Mouse (Mus musculus) forebrain, embryonic 12.5 days (tissue): Measurements from ENCODE around the gene Pcbp2. TPM values are rescaled to one million over a fixed set of nuclear protein-coding genes. Genes with fewer than 3 reads are reported as not detected.

ENCODE experiments used
- ATAC-seq: fragments of 200-750 bp; cut with Nextera tagmentation; 2 replicates; pipeline ENCODE4 v1.8.0; 2017; ENCODE audit warnings: moderate TSS enrichment; ENCODE audit not compliant: low FRiP score
- H3K27ac ChIP-seq: fragments of 300-500 bp; sonication (generic); 2 replicates; pipeline ENCODE4 v1.5.1; 2016; ENCODE audit warnings: mild to moderate bottlenecking
- H3K27me3 ChIP-seq: fragments of 300-500 bp; sonication (generic); 2 replicates; pipeline ENCODE4 v1.6.1; 2016; ENCODE audit warnings: mild to moderate bottlenecking
- H3K36me3 ChIP-seq: fragments of 300-500 bp; sonication (generic); replicated peaks from 2 replicates; pipeline ENCODE4 v1.6.1; 2016; ENCODE audit warnings: mild to moderate bottlenecking
- H3K4me1 ChIP-seq: fragments of 300-500 bp; sonication (generic); 2 replicates; pipeline ENCODE4 v1.6.1; 2016
- H3K4me2 ChIP-seq: fragments of 300-500 bp; sonication (generic); 2 replicates; pipeline ENCODE4 v1.6.1; 2016; ENCODE audit warnings: mild to moderate bottlenecking, moderate library complexity
- H3K4me3 ChIP-seq: fragments of 300-500 bp; sonication (generic); replicated peaks from 2 replicates; pipeline ENCODE4 v1.5.1; 2016; ENCODE audit warnings: mild to moderate bottlenecking
- H3K9ac ChIP-seq: fragments of 300-500 bp; sonication (generic); 2 replicates; pipeline ENCODE4 v1.6.1; 2016; ENCODE audit warnings: mild to moderate bottlenecking
- H3K9me3 ChIP-seq: fragments of 300-500 bp; sonication (generic); 2 replicates; pipeline ENCODE4 v1.6.1; 2016
- WGBS: fragments of 180-500 bp; shearing (Covaris S2); methylation state at CpG from one replicate; pipeline ENCODE4 v1.1.7; 2016; 5-methylcytosine and 5-hydroxymethylcytosine counted together
- polyA plus RNA-seq: library from polyadenylated mRNA; unstranded; fragments of >200 nt; fragmentation: Nextera tagmentation; extraction: Ambion mirVana; gene quantifications from 2 replicates; pipeline ENCODE4 v1.2.1, GENCODE M21; 2016

Gene Pcbp2
- polyA plus RNA-seq, 1 experiment from 2014 or later, result 192 TPM

- ATAC-seq, result no peak
- Histone ChIP-seq H3K9ac (peak overlapping the region; percentile 30; the same call in 1 of the 2 replicates), H3K4me3 (peak overlapping the region; percentile 59; the same call in 1 of the 2 replicates), H3K27me3 (no peaks in the 10 kb centered on the region), H3K4me2 (peak overlapping the region; percentile 71), H3K36me3 (peaks cover 12% of the 10 kb centered on the region), H3K27ac (peak overlapping the region; percentile 90), H3K9me3 (no peaks in the 10 kb centered on the region), H3K4me1 (peaks cover 71% of the 10 kb centered on the region)
- 15% methylated on average over 6 of the region's 6 CpGs for WGBS
Measured at GRCm38 (mm10) chr15:102511285-102511833, 41.0 kb downstream of the Pcbp2 start.

- Histone ChIP-seq H3K27ac (peak overlapping the region; percentile 90), H3K27me3 (no peaks in the 10 kb centered on the region), H3K36me3 (peaks cover 12% of the 10 kb centered on the region), H3K9ac (peak overlapping the region; percentile 30), H3K4me1 (peaks cover 73% of the 10 kb centered on the region), H3K4me3 (0 out of 2 replicates have a peak overlapping the region, but pooled peaks have one; percentile 4), H3K4me2 (peak overlapping the region; percentile 71), H3K9me3 (no peaks in the 10 kb centered on the region)
- 33% methylated on average over 5 of the region's 5 CpGs for WGBS
- no peak for ATAC-seq
Measured at GRCm38 (mm10) chr15:102512010-102512409, 41.7 kb downstream of the Pcbp2 start.

DNA sequence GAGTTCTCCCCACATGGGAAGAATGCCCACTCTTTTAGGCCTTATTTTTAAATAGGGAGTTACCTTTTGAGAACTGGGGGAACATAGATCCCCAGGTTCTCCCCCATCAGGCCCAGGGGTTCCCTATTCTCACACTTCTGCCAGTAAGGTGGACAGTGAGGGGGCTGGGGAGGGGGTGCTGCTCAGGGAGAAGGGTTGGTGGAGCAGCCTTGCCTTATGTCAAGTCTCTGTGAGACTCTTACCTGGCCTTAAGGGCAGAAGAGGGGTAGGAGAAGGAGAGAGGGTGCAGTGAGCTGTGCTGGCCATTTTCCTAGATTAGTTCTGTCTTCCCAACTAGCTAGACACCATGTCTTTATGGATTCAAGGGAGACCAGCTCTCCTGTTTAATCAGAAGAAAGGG lies 42.1 kb downstream of the Pcbp2 start:
- peak overlapping the region; percentile 30; the same call in 1 of the 2 replicates for H3K9ac ChIP-seq
- no peak overlapping the region for H3K4me3 ChIP-seq
- H3K9me3 ChIP-seq, result no peaks in the 10 kb centered on the region
- no peaks in the 10 kb centered on the region for H3K27me3 ChIP-seq
- 0 out of 2 replicates have a peak overlapping the region, but pooled peaks have one; percentile 71 for H3K4me2 ChIP-seq
- ATAC-seq, result no peak
- peaks cover 78% of the 10 kb centered on the region for H3K4me1 ChIP-seq
- H3K27ac ChIP-seq, result peak overlapping the region; percentile 90
- peaks cover 9% of the 10 kb centered on the region for H3K36me3 ChIP-seq

- Histone ChIP-seq H3K9ac (0 out of 2 replicates have a peak overlapping the region, but pooled peaks have one; percentile 30), H3K4me3 (no peak overlapping the region), H3K4me1 (peaks cover 78% of the 10 kb centered on the region), H3K27me3 (no peaks in the 10 kb centered on the region), H3K36me3 (0 out of 2 replicates have a peak, but pooled peaks cover 4% of the 10 kb centered on the region), H3K4me2 (no peak overlapping the region), H3K27ac (no peak overlapping the region), H3K9me3 (no peaks in the 10 kb centered on the region)
- WGBS, result 84% methylated on average over 3 of the region's 3 CpGs
- ATAC-seq, result no peak
Measured at GRCm38 (mm10) chr15:102513004-102513403, 42.7 kb downstream of the Pcbp2 start.

GRCm38 (mm10) chr15:102515261-102515660 lies 44.9 kb downstream of the Pcbp2 start:
- Histone ChIP-seq H3K9ac (0 out of 2 replicates have a peak overlapping the region, but pooled peaks have one; percentile 87), H3K27ac (0 out of 2 replicates have a peak overlapping the region, but pooled peaks have one; percentile 92), H3K4me2 (peak overlapping the region; percentile 64), H3K27me3 (no peaks in the 10 kb centered on the region), H3K9me3 (no peaks in the 10 kb centered on the region), H3K4me1 (peaks cover 77% of the 10 kb centered on the region), H3K36me3 (no peaks in the 10 kb centered on the region), H3K4me3 (peak overlapping the region; percentile 72; the same call in 1 of the 2 replicates)
- WGBS, result 89% methylated on average over 2 of the region's 2 CpGs
- ATAC-seq, result no peak

DNA sequence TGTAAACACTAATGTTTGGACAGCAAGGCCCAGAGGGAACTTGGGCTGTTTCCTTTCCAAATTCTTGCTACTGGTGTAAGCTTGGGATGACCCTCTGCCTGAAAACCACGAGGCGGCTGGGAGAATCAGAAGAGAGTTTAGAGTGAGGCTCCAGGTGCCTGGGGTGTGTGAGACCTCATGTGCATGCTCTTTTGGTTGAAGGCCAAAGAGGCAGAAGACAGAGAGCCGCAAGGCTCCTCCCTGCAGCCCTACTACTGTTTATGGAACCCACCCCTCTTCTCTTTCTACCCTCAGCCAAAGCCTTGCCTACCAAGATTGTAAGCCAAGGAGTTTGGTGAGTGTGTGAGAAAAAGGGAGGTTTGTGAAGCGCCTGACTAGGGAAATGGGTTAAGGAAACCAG lies 45.5 kb downstream of the Pcbp2 start:
- H3K27ac ChIP-seq, result peak overlapping the region; percentile 92
- WGBS, result 45% methylated on average over 4 of the region's 4 CpGs

GRCm38 (mm10) chr15:102516293-102516692 lies 46.0 kb downstream of the Pcbp2 start:
- Histone ChIP-seq H3K27me3 (no peaks in the 10 kb centered on the region), H3K4me2 (peak overlapping the region; percentile 64), H3K4me1 (peaks cover 68% of the 10 kb centered on the region), H3K27ac (peak overlapping the region; percentile 92), H3K4me3 (peak overlapping the region; percentile 72), H3K36me3 (peaks cover 9% of the 10 kb centered on the region), H3K9me3 (no peaks in the 10 kb centered on the region), H3K9ac (peak overlapping the region; percentile 87)
- ATAC-seq, result no peak
- WGBS, result 0% methylated on average over 11 of the region's 12 CpGs

More for the DNA sequence above, 45.5 kb downstream of the Pcbp2 start:
- no peaks in the 10 kb centered on the region for H3K9me3 ChIP-seq
- peaks cover 4% of the 10 kb centered on the region for H3K36me3 ChIP-seq
- peaks cover 73% of the 10 kb centered on the region for H3K4me1 ChIP-seq
- no peak for ATAC-seq
- peak overlapping the region; percentile 64 for H3K4me2 ChIP-seq
- H3K4me3 ChIP-seq, result peak overlapping the region; percentile 72
- H3K27me3 ChIP-seq, result no peaks in the 10 kb centered on the region
- peak overlapping the region; percentile 87 for H3K9ac ChIP-seq

DNA sequence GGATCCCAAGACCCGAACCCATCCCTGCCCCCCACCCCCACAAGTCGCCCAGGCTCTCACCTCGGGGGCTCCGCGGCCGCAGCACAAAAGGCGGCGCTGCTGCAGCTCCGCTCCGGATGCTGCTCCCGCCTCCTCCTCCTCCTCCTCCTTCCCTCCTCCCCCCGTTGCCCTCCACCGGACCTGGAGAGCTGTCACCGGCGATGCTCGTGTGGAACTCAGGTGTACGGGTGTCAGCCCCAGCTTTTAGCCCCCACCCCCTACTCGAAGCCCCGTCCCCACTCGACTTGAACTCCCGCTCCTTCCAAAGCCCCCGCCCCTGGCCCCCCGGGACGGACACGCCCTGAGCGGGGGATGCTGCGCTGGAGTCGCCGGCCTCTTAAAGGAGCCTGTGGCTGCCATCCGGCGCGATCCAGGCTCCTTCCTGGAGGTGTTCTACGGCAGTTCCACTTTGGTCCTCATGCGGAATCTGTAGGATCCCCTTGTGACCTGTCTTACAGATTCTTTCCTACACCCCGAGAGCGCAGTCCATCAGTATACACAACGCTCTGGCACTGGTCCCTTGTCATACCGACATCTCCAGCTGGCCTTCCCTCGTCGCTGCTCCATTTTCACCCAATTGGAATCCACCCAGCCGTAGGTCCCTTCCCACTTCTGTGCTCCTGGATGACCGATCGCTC lies 46.5 kb downstream of the Pcbp2 start, which contains the start of gene Map3k12:
Gene Map3k12, minus strand, starts transcription at position 337 of the 677 bp plus-strand sequence.
- ATAC-seq, result peak; percentile 25
- WGBS, result under 1% methylated on average over 43 of the region's 43 CpGs
- peak within 1 kb of the TSS; percentile 99 for H3K27ac ChIP-seq
- H3K4me1 ChIP-seq, result peaks cover 62% of the 10 kb centered on the region
- H3K36me3 ChIP-seq, result peaks cover 14% of the 10 kb centered on the region
- H3K9ac ChIP-seq, result peak within 1 kb of the TSS; percentile 87
- H3K27me3 ChIP-seq, result no peaks in the 10 kb centered on the region
- H3K4me3 ChIP-seq, result peak within 1 kb of the TSS; percentile 72
- no peaks in the 10 kb centered on the region for H3K9me3 ChIP-seq
- peak within 1 kb of the TSS; percentile 64 for H3K4me2 ChIP-seq

DNA sequence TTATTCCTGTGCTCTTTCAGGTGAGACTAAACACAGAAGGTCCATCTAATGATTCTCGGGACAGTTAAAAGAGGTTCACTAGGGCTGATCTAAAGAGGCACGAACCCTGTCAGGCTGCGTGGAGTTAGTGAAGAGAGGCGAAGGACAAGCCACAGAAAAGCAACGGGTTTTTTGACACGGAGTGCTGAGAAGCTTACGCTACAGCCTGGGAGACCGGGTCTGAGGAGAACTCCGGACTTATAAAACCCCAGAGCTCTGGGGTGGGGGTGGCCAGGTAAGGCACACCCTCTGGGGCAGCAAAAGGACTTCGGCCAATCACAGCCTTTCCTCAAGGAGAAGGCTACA lies 47.3 kb downstream of the Pcbp2 start:
- no peak for ATAC-seq
- Histone ChIP-seq H3K9me3 (no peaks in the 10 kb centered on the region), H3K9ac (peak overlapping the region; percentile 87; the same call in 1 of the 2 replicates), H3K27me3 (no peaks in the 10 kb centered on the region), H3K36me3 (peaks cover 22% of the 10 kb centered on the region), H3K27ac (peak overlapping the region; percentile 92), H3K4me1 (peaks cover 55% of the 10 kb centered on the region), H3K4me2 (peak overlapping the region; percentile 64), H3K4me3 (peak overlapping the region; percentile 72)
- under 1% methylated on average over 10 of the region's 10 CpGs for WGBS

DNA sequence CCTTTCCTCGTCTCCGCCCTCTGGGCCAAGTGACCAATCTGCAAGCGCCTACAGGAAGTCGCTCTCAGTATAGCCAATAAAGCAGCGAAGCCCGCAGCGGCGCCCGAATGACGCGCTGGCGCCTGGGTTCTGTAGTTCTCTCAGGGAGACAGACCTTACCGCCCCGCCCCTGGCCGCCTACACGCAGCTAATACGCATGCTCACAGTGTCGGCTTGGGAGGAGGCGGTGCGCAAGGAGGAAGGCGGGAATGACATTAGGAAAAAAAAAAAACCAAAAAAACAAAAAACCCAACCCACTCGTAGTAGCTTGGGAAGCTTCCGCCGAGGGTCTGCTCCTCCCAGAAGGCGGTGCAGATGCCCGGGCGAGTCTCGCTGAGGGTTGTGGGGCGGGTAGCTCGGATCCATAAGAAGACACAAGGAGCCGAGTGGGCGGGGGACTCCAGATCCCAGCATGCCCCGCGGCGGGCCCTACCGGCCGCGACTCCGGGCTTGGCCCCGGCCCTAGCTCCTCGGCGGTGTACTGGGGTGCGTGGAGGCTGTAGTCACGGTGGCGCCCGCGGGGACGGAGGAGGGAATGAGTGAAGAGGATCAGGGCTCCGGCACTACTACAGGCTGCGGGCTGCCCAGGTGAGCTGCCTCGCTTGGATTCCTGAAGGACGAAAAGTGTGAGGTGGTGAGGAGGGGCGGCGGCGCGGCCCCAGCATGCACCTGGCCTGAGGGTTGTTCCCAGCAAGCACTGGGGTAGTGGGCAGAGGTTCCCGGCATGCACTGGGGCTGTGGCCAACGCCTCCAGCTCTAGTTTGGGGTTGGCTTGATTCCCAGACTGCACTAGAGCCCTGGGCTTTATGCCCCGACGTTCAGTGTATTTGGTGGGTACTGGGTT lies 47.9 kb downstream of the Pcbp2 start, which contains the start of gene Tarbp2:
Gene Tarbp2, plus strand, starts transcription at position 217 of the 883 bp plus-strand sequence.
- Histone ChIP-seq H3K9me3 (no peaks in the 10 kb centered on the region), H3K4me1 (peaks cover 49% of the 10 kb centered on the region), H3K27ac (peak within 1 kb of the TSS; percentile 99), H3K4me2 (peak within 1 kb of the TSS; percentile 64), H3K9ac (peak within 1 kb of the TSS; percentile 87), H3K27me3 (no peaks in the 10 kb centered on the region), H3K36me3 (peaks cover 27% of the 10 kb centered on the region), H3K4me3 (peak within 1 kb of the TSS; percentile 72)
- under 1% methylated on average over 60 of the region's 60 CpGs for WGBS
- peak; percentile 92 for ATAC-seq

DNA sequence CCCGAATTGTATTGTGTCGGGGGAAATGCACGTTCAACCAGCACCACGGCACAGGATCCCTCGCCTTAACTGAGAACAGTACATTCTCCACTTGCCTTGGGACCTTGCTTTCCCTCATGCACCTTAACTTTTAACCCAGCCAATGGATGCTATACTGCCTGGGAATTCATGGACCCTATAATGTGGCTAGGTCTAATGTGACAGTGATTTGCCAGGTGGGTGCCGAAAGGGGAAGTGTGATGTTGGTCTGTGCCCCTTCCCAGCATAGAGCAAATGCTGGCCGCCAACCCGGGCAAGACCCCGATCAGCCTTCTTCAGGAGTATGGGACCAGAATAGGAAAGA lies 48.5 kb downstream of the Pcbp2 start:
- H3K36me3 ChIP-seq, result peaks cover 31% of the 10 kb centered on the region
- no peaks in the 10 kb centered on the region for H3K27me3 ChIP-seq
- peak overlapping the region; percentile 80 for H3K9ac ChIP-seq
- H3K4me2 ChIP-seq, result peak overlapping the region; percentile 64
- H3K4me1 ChIP-seq, result peaks cover 45% of the 10 kb centered on the region
- H3K27ac ChIP-seq, result peak overlapping the region; percentile 99
- peak overlapping the region; percentile 72 for H3K4me3 ChIP-seq
- 21% methylated on average over 9 of the region's 9 CpGs for WGBS
- no peak for ATAC-seq
- H3K9me3 ChIP-seq, result no peaks in the 10 kb centered on the region
